Mouse (Mus musculus) thymus, postnatal 14 days (tissue): ENCODE data around the gene Cfap100.

ENCODE experiments used
- DNase-seq: peaks from one replicate; pipeline ENCODE4 v3.0.0; 2021

The Cfap100 gene

GRCm38 (mm10) chr6:90428380-90428974 lies at the start of gene Cfap100:
Cfap100 (minus strand) TSS chr6:90428797.
- peak; percentile 52 for DNase-seq

GRCm38 (mm10) chr6:90476941-90477518 lies 48.4 kb upstream of the Cfap100 start:
- DNase-seq = peak; percentile 13

GRCm38 (mm10) chr6:90475854-90476212 lies 47.2 kb upstream of the Cfap100 start:
- DNase-seq = no peak

- no peak for DNase-seq
Measured at GRCm38 (mm10) chr6:90475176-90475853, 46.7 kb upstream of the Cfap100 start.

- no peak for DNase-seq
Measured at GRCm38 (mm10) chr6:90474361-90474750, 45.8 kb upstream of the Cfap100 start.

GRCm38 (mm10) chr6:90473630-90474360 lies 45.2 kb upstream of the Cfap100 start:
- no peak for DNase-seq

- DNase-seq = no peak
Measured at GRCm38 (mm10) chr6:90472697-90473096, 44.1 kb upstream of the Cfap100 start.

GRCm38 (mm10) chr6:90472079-90472478 lies 43.5 kb upstream of the Cfap100 start:
- no peak for DNase-seq

- DNase-seq = no peak
Measured at GRCm38 (mm10) chr6:90470947-90471541, 42.4 kb upstream of the Cfap100 start.

- no peak for DNase-seq
Measured at GRCm38 (mm10) chr6:90470255-90470654, 41.7 kb upstream of the Cfap100 start.

- no peak for DNase-seq
Measured at GRCm38 (mm10) chr6:90469041-90469440, 40.4 kb upstream of the Cfap100 start.

- no peak for DNase-seq
Measured at GRCm38 (mm10) chr6:90468216-90468615, 39.6 kb upstream of the Cfap100 start.

- no peak for DNase-seq
Measured at GRCm38 (mm10) chr6:90466847-90467410, 38.3 kb upstream of the Cfap100 start.

- no peak for DNase-seq
Measured at GRCm38 (mm10) chr6:90466079-90466478, 37.5 kb upstream of the Cfap100 start.

GRCm38 (mm10) chr6:90465028-90465640 lies 36.5 kb upstream of the Cfap100 start:
- DNase-seq = no peak

- no peak for DNase-seq
Measured at GRCm38 (mm10) chr6:90463890-90464421, 35.4 kb upstream of the Cfap100 start.

- DNase-seq = no peak
Measured at GRCm38 (mm10) chr6:90463228-90463862, 34.7 kb upstream of the Cfap100 start.

GRCm38 (mm10) chr6:90462841-90463227 lies 34.2 kb upstream of the Cfap100 start:
- no peak for DNase-seq

- no peak for DNase-seq
Measured at GRCm38 (mm10) chr6:90462181-90462706, 33.6 kb upstream of the Cfap100 start, which contains the start of gene Klf15. Klf15 (plus strand) TSS chr6:90462576.

- DNase-seq = no peak
Measured at GRCm38 (mm10) chr6:90461771-90462170, 33.2 kb upstream of the Cfap100 start.

- no peak for DNase-seq
Measured at GRCm38 (mm10) chr6:90461181-90461580, 32.6 kb upstream of the Cfap100 start.
